Mouse (Mus musculus) small intestine, adult 2 months (tissue): ENCODE results near the gene Cd2.

Experiments used
- CTCF ChIP-seq: fragments of 200-500 bp; IDR thresholded peaks from 2 replicates; pipeline ENCODE4 v1.5.1; 2012; ENCODE audit warnings: low read depth, mild to moderate bottlenecking, control low read depth, inconsistent platforms, low read length, moderate library complexity, mixed read lengths; ENCODE audit not compliant: insufficient replicate concordance, insufficient read length; ENCODE audit errors: extremely low read depth
- POLR2A ChIP-seq: fragments of 200-500 bp; IDR thresholded peaks from 2 replicates; pipeline ENCODE4 v1.6.1; 2012; ENCODE audit warnings: low read depth, mild to moderate bottlenecking, control low read depth, inconsistent platforms, low read length, moderate library complexity

GRCm38 (mm10) chr3:101276501-101277320 is 11.0 kb downstream of the Cd2 start:
- no peak for TF ChIP-seq POLR2A
- no peak for TF ChIP-seq CTCF
